ENCODE assay signal across 8 mouse cellular contexts in genomic region chr10:78487431-78488086, GRCm38 (mm10). TPM values are rescaled to one million over a fixed set of nuclear protein-coding genes. Genes with fewer than 3 reads are reported as not detected.
DNase-seq lines count a peak whose midpoint lies in the region; ATAC-seq lines count a peak whose summit lies in the region.

No protein-coding gene starts in this region.

- H3K36me3 ChIP-seq in embryonic facial prominence, embryonic 12.5 days, result no peaks in the 10 kb centered on the region
- no peaks in the 10 kb centered on the region for H3K36me3 ChIP-seq in limb, embryonic 13.5 days
- no peaks in the 10 kb centered on the region for H3K36me3 ChIP-seq in midbrain, embryonic 15.5 days (replicated peaks)

- peak; percentile 66 for DNase-seq in 3T3-L1 (ENCODE audit: low read depth, low spot score)
- DNase-seq in adrenal gland, postnatal 25 days, result peak; percentile 82
- DNase-seq in heart, adult 9 months (ENCODE audit: low spot score in 2 of 2), result peak; percentile 59 to 70
- DNase-seq in kidney, adult 8-10 months, result peak; percentile 77 to 86
- peak; percentile 60 to 75 for DNase-seq in spleen, postnatal 14 days (ENCODE audit: low spot score in 2 of 2)

- H3K4me2 ChIP-seq in embryonic facial prominence, embryonic 12.5 days (replicated peaks), result peak overlapping the region; percentile 51
- peak overlapping the region; percentile 63 for H3K4me2 ChIP-seq in limb, embryonic 13.5 days (replicated peaks)
- peak overlapping the region; percentile 43 for H3K4me2 ChIP-seq in midbrain, embryonic 15.5 days

- H3K4me1 ChIP-seq in embryonic facial prominence, embryonic 12.5 days, result no peaks in the 10 kb centered on the region
- peaks cover 6% of the 10 kb centered on the region; the same call in 1 of the 2 replicates for H3K4me1 ChIP-seq in limb, embryonic 13.5 days
- H3K4me1 ChIP-seq in midbrain, embryonic 15.5 days, result 0 out of 2 replicates have a peak, but pooled peaks cover 7% of the 10 kb centered on the region

- H3K27me3 ChIP-seq in embryonic facial prominence, embryonic 12.5 days, result peaks cover 13% of the 10 kb centered on the region
- peaks cover 21% of the 10 kb centered on the region for H3K27me3 ChIP-seq in limb, embryonic 13.5 days
- peaks cover 7% of the 10 kb centered on the region for H3K27me3 ChIP-seq in midbrain, embryonic 15.5 days (replicated peaks)

- peak overlapping the region; percentile 23 for H3K4me3 ChIP-seq in embryonic facial prominence, embryonic 12.5 days
- peak overlapping the region; percentile 32 for H3K4me3 ChIP-seq in limb, embryonic 13.5 days
- H3K4me3 ChIP-seq in midbrain, embryonic 15.5 days, result peak overlapping the region; percentile 16; the same call in 1 of the 2 replicates

- no peaks in the 10 kb centered on the region for H3K9me3 ChIP-seq in embryonic facial prominence, embryonic 12.5 days
- H3K9me3 ChIP-seq in limb, embryonic 13.5 days, result no peaks in the 10 kb centered on the region
- no peaks in the 10 kb centered on the region for H3K9me3 ChIP-seq in midbrain, embryonic 15.5 days

- peak; percentile 68; the same call in 1 of the 2 replicates for ATAC-seq in embryonic facial prominence, embryonic 12.5 days (ENCODE audit: insufficient number of reproducible peaks, insufficient read depth, low FRiP score, low TSS enrichment)
- ATAC-seq in limb, embryonic 13.5 days (ENCODE audit: low FRiP score, low read depth), result peak; percentile 84
- ATAC-seq in midbrain, embryonic 15.5 days (replicated peaks), result peak; percentile 79

- WGBS in embryonic facial prominence, embryonic 12.5 days, result 10% methylated on average over 26 of the region's 26 CpGs
- WGBS in limb, embryonic 13.5 days, result 7% methylated on average over 26 of the region's 26 CpGs
- WGBS in midbrain, embryonic 15.5 days, result 7% methylated on average over 26 of the region's 26 CpGs

- H3K9ac ChIP-seq in embryonic facial prominence, embryonic 12.5 days, result peak overlapping the region; percentile 42
- peak overlapping the region; percentile 62 for H3K9ac ChIP-seq in limb, embryonic 13.5 days
- H3K9ac ChIP-seq in midbrain, embryonic 15.5 days, result no peak overlapping the region

- H3K27ac ChIP-seq in embryonic facial prominence, embryonic 12.5 days, result no peak overlapping the region
- no peak overlapping the region for H3K27ac ChIP-seq in limb, embryonic 13.5 days
- H3K27ac ChIP-seq in midbrain, embryonic 15.5 days, result no peak overlapping the region

RNA-seq across cellular contexts. Expression of gene Pdxk, which starts 22.8 kb away (rescaled TPM):
- total RNA-seq in adrenal gland, postnatal 25 days (2021), result 23.2 and 24.1 TPM in 2 replicates
- polyA plus RNA-seq in embryonic facial prominence, embryonic 12.5 days (2016; fragmentation: Nextera tagmentation; extraction: Ambion mirVana), result 12.1 and 13.3 TPM in 2 replicates
- 12.0 and 13.6 TPM in 2 replicates for polyA plus RNA-seq in limb, embryonic 13.5 days (2015; fragmentation: Nextera tagmentation; extraction: Ambion mirVana)
- 48.9 and 52.3 TPM in 2 replicates for polyA plus RNA-seq in midbrain, embryonic 15.5 days (2015; fragmentation: Nextera tagmentation; extraction: Ambion mirVana)

RNA-seq across cellular contexts. Expression of gene Olfr1358, which starts 29.7 kb away (rescaled TPM):
- total RNA-seq in adrenal gland, postnatal 25 days (2021), result not detected in 2 replicates
- polyA plus RNA-seq in embryonic facial prominence, embryonic 12.5 days (2016; fragmentation: Nextera tagmentation; extraction: Ambion mirVana), result not detected in 2 replicates
- not detected in 2 replicates for polyA plus RNA-seq in limb, embryonic 13.5 days (2015; fragmentation: Nextera tagmentation; extraction: Ambion mirVana)
- not detected in 2 replicates for polyA plus RNA-seq in midbrain, embryonic 15.5 days (2015; fragmentation: Nextera tagmentation; extraction: Ambion mirVana)
